Mouse (Mus musculus): ENCODE measurements at regions not wholly inside any gene's neighbourhood (a gene's known extent, or its start where the extent isn't known, plus 50 kb on each side); places are given as distances from the start of the nearest gene placed in this dataset.

DNA sequence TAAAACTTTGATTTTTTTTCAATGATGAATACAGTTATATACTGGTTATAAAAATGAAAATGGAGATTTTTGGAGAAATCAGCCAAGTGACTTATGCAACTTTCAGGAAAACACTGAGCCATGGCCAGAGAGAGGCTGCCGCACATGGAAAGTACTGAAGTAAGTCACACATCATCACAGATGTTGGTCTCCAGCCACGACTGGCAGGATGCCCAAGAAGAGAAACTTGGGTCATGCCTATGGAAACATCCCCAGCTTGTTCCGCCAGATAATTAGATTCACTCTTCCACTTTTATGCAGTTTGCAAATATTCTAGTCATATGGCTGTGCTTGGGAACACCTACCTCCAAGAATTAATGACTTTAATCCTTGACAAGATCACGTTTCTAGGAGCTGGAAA is 544.8 kb upstream of the Id4 start:
- Histone ChIP-seq H3K4me3 (ENCODE audit: control insufficient read depth, low read depth, low read length) (no peak overlapping the region), H3K27me3 (ENCODE audit: control insufficient read depth, insufficient read depth, low read length) (no peaks in the 10 kb centered on the region), H3K4me1 (ENCODE audit: control insufficient read depth, insufficient read depth, low read length) (no peaks in the 10 kb centered on the region), H3K36me3 (ENCODE audit: control insufficient read depth, insufficient read depth, low read length) (no peaks in the 10 kb centered on the region), H3K27ac (ENCODE audit: control insufficient read depth, insufficient read depth, low read depth, low read length) (no peak overlapping the region)
- TF ChIP-seq POLR2A (IDR thresholded peaks at IDR 0.05; ENCODE audit: control insufficient read depth, low read depth, low read length) (no peak), CTCF (IDR thresholded peaks at IDR 0.05; ENCODE audit: control insufficient read depth, insufficient read depth, insufficient replicate concordance, low read depth, low read length) (no peak)

DNA sequence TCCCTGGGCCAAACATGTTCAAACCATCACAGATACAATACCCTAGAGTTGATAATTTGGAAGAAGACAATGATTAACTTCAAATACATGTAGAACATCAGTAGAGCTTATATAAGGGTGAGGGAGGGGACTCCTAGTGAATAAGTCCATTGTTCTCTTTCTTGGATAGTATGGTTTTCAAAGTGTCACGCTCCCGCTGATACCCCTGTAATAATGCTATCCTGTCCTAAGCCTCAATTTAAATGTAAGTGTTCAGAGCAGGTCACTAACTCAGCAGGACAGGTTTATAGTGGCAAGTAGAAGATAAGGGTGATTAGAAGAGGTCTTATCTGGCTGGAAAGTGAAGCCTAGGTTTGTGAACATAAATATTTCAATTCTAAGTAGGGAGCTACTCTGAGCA is 540.4 kb upstream of the Id4 start:
- no peaks in the 10 kb centered on the region for H3K4me1 ChIP-seq (ENCODE audit: control insufficient read depth, insufficient read depth, low read length)
- H3K27ac ChIP-seq (ENCODE audit: control insufficient read depth, insufficient read depth, low read depth, low read length), result no peak overlapping the region
- no peak overlapping the region for H3K4me3 ChIP-seq (ENCODE audit: control insufficient read depth, low read depth, low read length)
- no peaks in the 10 kb centered on the region for H3K36me3 ChIP-seq (ENCODE audit: control insufficient read depth, insufficient read depth, low read length)
- no peaks in the 10 kb centered on the region for H3K27me3 ChIP-seq (ENCODE audit: control insufficient read depth, insufficient read depth, low read length)
- TF ChIP-seq POLR2A (IDR thresholded peaks at IDR 0.05; ENCODE audit: control insufficient read depth, low read depth, low read length) (no peak), CTCF (IDR thresholded peaks at IDR 0.05; ENCODE audit: control insufficient read depth, insufficient read depth, insufficient replicate concordance, low read depth, low read length) (no peak)

DNA sequence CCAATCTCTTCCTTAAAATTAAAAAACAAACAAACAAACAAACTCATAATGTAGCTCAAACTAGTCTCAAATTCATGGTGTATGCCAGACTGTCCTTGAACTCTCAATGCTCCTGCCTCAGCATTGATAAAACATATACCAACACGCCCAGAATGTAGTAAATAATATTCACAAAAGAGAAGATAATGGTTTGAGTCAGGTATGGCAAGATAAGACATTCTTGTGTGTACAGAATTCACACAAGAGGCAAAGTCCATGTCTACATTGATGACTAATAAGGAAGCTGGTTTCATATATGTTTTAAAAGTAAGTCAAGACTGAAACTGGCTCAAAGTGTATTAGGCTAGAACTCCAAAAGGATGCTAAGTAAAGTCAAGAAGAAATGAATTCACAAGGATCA is 526.6 kb upstream of the Id4 start:
- no peak overlapping the region for H3K4me3 ChIP-seq (ENCODE audit: control insufficient read depth, low read depth, low read length)
- no peaks in the 10 kb centered on the region for H3K36me3 ChIP-seq (ENCODE audit: control insufficient read depth, insufficient read depth, low read length)
- no peak for TF ChIP-seq CTCF (IDR thresholded peaks at IDR 0.05; ENCODE audit: control insufficient read depth, insufficient read depth, insufficient replicate concordance, low read depth, low read length)
- no peak for TF ChIP-seq POLR2A (IDR thresholded peaks at IDR 0.05; ENCODE audit: control insufficient read depth, low read depth, low read length)
- no peaks in the 10 kb centered on the region for H3K4me1 ChIP-seq (ENCODE audit: control insufficient read depth, insufficient read depth, low read length)
- H3K27me3 ChIP-seq (ENCODE audit: control insufficient read depth, insufficient read depth, low read length), result no peaks in the 10 kb centered on the region
- H3K27ac ChIP-seq (ENCODE audit: control insufficient read depth, insufficient read depth, low read depth, low read length), result no peak overlapping the region

DNA sequence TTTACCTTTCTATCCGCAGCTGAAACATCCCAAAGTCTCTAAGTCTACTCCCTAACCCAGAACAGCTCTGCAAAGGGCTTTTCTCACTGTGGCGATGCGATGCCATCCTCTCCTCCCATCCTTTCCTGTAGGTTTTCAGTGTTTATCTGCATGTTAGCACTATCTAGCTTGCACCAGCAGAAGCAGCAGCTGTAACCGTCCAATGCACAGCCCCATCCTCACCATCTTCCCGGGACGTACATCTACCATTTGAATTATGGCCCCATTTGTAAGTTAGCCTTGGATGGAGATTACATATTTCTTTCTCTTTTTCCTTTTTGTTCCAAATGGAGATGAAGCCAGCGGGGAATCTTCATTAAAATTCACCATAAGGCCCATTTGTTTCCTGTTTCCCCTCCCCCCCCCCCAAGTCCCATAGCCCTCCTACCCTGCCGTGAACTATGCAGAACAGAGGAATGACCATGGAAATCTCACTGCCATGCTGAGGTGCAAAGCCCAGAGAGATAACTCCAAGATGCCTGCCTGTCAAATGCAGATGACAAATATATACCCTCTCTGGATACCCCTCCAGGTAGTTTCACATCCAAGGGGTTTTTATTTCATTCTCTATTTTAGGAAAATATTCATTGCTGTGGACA is 525.5 kb upstream of the Id4 start:
- Histone ChIP-seq H3K4me3 (ENCODE audit: control insufficient read depth, low read depth, low read length) (no peak overlapping the region), H3K4me1 (ENCODE audit: control insufficient read depth, insufficient read depth, low read length) (no peaks in the 10 kb centered on the region), H3K27ac (ENCODE audit: control insufficient read depth, insufficient read depth, low read depth, low read length) (no peak overlapping the region), H3K27me3 (ENCODE audit: control insufficient read depth, insufficient read depth, low read length) (no peaks in the 10 kb centered on the region), H3K36me3 (ENCODE audit: control insufficient read depth, insufficient read depth, low read length) (no peaks in the 10 kb centered on the region)
- TF ChIP-seq POLR2A (IDR thresholded peaks at IDR 0.05; ENCODE audit: control insufficient read depth, low read depth, low read length), result no peak
- no peak for TF ChIP-seq CTCF (IDR thresholded peaks at IDR 0.05; ENCODE audit: control insufficient read depth, insufficient read depth, insufficient replicate concordance, low read depth, low read length)

DNA sequence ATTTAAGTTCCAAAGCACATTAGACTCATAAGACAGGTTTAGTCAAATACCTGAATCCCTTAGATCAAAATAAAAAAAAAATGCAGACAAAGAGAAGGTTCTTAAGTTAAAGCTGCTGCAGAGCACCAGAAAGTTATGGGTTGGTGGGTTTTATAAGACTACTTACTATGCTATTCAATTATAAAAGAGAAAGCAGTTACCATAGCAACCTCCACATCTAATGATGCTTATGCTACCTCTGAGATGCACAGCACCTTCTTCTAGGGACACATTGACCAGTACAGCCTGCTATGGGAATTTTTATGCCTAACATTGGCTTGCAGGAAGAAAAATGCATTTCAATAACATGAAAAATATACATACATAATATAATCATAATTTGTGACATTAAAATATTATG is 512.1 kb upstream of the Id4 start:
- no peaks in the 10 kb centered on the region; the same call in 1 of the 2 replicates for H3K4me1 ChIP-seq (ENCODE audit: control insufficient read depth, insufficient read depth, low read length)
- H3K27ac ChIP-seq (ENCODE audit: control insufficient read depth, insufficient read depth, low read depth, low read length), result no peak overlapping the region
- no peak for TF ChIP-seq POLR2A (IDR thresholded peaks at IDR 0.05; ENCODE audit: control insufficient read depth, low read depth, low read length)
- no peak for TF ChIP-seq CTCF (IDR thresholded peaks at IDR 0.05; ENCODE audit: control insufficient read depth, insufficient read depth, insufficient replicate concordance, low read depth, low read length)
- H3K27me3 ChIP-seq (ENCODE audit: control insufficient read depth, insufficient read depth, low read length), result no peaks in the 10 kb centered on the region
- H3K4me3 ChIP-seq (ENCODE audit: control insufficient read depth, low read depth, low read length), result no peak overlapping the region
- H3K36me3 ChIP-seq (ENCODE audit: control insufficient read depth, insufficient read depth, low read length), result no peaks in the 10 kb centered on the region

DNA sequence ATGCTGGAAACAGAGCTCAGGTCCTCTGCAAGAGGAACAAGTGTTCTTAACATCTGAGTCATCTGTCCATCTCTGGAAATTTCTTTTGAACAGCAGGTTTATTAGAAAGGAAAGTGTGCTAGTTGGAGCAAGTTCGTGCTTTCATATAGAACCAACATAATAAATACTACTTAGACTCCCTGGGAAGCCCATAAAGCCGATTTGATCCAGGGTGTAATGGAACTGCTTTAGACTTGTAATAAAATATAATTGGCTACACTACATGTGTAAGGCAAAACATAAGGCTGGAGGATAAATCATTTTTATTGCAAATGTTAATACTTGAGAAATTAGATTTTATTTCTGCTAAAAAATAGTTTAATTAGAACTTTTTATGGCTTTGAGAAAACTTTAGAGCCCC is 510.0 kb upstream of the Id4 start:
- TF ChIP-seq CTCF (IDR thresholded peaks at IDR 0.05; ENCODE audit: control insufficient read depth, insufficient read depth, insufficient replicate concordance, low read depth, low read length) (no peak), POLR2A (IDR thresholded peaks at IDR 0.05; ENCODE audit: control insufficient read depth, low read depth, low read length) (no peak)
- Histone ChIP-seq H3K4me3 (ENCODE audit: control insufficient read depth, low read depth, low read length) (no peak overlapping the region), H3K27ac (ENCODE audit: control insufficient read depth, insufficient read depth, low read depth, low read length) (no peak overlapping the region), H3K27me3 (ENCODE audit: control insufficient read depth, insufficient read depth, low read length) (no peaks in the 10 kb centered on the region), H3K4me1 (ENCODE audit: control insufficient read depth, insufficient read depth, low read length) (no peaks in the 10 kb centered on the region; the same call in 1 of the 2 replicates), H3K36me3 (ENCODE audit: control insufficient read depth, insufficient read depth, low read length) (no peaks in the 10 kb centered on the region)

DNA sequence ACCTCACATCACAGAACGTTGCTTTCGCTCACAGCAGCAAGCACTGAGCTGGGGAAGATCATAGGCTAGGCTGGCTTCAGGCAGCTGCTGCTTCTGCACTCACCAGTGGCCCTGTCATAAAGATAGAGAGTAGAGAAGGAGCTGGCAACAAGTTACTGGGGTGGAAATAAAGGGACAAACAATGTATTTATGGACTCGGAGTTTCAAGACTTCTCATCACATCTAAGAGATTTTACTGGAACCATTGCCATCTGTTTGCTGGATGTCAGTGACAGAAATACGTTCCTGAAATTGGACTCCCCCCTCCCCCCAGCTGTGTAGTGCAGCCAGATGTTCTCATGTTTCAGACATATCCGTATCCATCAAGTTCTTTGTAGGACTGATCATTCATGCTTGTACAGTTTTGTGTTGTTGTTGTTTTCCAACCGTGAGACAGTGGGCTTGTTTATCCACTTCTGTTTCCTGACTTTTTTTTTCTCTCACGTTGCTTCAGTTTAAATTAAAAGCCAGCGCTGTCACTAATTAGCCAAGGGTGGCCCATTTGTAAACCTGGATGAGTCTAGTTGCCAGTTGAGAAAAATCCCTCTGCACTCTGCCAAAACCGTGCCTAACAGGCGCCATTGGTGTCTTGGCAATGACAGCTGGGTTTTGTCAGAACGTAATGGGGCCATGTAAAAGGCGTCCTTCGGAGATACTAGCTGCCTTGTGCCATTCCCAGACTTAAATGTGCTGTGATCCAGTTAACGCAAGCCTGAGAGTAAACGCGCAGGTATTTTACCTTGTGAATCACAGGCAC is 496.0 kb upstream of the Id4 start:
- no peaks in the 10 kb centered on the region for H3K36me3 ChIP-seq (ENCODE audit: control insufficient read depth, insufficient read depth, low read length)
- no peak overlapping the region for H3K27ac ChIP-seq (ENCODE audit: control insufficient read depth, insufficient read depth, low read depth, low read length)

More for the DNA sequence above, 496.0 kb upstream of the Id4 start:
- no peak overlapping the region for H3K4me3 ChIP-seq (ENCODE audit: control insufficient read depth, low read depth, low read length)
- TF ChIP-seq POLR2A (IDR thresholded peaks at IDR 0.05; ENCODE audit: control insufficient read depth, low read depth, low read length), result no peak
- no peak for TF ChIP-seq CTCF (IDR thresholded peaks at IDR 0.05; ENCODE audit: control insufficient read depth, insufficient read depth, insufficient replicate concordance, low read depth, low read length)
- H3K4me1 ChIP-seq (ENCODE audit: control insufficient read depth, insufficient read depth, low read length), result no peaks in the 10 kb centered on the region
- H3K27me3 ChIP-seq (ENCODE audit: control insufficient read depth, insufficient read depth, low read length), result no peaks in the 10 kb centered on the region
